Mouse (Mus musculus) stomach, postnatal 0 days (tissue): Measurements from ENCODE around the gene Pih1d1.

Source experiments
- CTCF ChIP-seq: IDR thresholded peaks from 2 replicates; pipeline ENCODE4 v1.5.1; 2016; ENCODE audit warnings: antibody characterized with exemption, low read depth, mild to moderate bottlenecking, moderate library complexity
- EP300 ChIP-seq: optimal IDR thresholded peaks from 2 replicates; pipeline ENCODE3; 2016; ENCODE audit warnings: antibody characterized with exemption

- TF ChIP-seq CTCF (no peak), EP300 (no peak)
Observed at GRCm38 (mm10) chr7:45153586-45153985, 517 bp upstream of the Pih1d1 start.
